Mouse (Mus musculus): Measurements from ENCODE around the gene Nkiras2.
"Not testable (repeated sequence)": the region's sequence is repeated elsewhere in the genome, so short reads cannot be mapped to it uniquely, and the experiment has no call there.

The Nkiras2 gene

DNA sequence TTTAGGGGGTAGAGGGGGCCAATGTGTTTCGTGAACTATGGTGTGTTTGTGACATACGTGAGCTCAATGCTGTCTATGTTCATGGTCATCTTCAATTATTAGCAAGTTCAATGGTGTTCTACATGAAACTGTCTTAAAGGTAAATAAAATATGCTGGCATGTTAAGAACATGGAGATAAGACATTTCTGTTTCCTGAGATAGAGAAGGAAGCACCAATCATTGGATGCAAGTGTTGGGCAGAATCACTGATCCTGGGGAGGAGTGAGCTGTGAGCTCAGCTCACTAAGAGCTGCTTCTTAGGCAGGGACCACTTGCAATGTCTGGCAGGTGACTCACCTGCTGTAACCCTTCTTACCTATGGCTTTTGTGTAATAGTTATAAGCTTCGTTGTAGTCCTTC is 17.7 kb upstream of the Nkiras2 start:
- no peak for DNase-seq (ENCODE audit: low spot score)

DNA sequence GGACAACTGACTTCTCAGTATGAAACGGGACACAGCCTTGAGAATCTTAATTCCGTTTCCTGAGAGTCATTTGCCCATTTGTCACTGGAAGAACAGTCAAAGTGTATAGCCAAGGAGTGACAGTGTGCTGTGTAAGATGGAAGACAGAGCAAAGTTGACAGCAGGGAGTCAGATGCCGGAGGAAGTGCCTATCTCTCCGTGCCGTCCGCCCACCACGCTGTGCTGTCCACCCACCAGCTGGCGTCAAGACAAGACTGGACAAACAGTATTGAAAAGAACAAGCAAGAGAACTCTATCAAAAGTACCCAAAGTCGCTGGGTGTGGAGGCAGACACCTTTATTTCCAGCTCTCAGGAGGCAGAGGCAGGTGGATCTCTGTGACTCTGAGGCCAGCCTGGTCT is 15.9 kb upstream of the Nkiras2 start:
- no peak for DNase-seq (ENCODE audit: low spot score)

DNA sequence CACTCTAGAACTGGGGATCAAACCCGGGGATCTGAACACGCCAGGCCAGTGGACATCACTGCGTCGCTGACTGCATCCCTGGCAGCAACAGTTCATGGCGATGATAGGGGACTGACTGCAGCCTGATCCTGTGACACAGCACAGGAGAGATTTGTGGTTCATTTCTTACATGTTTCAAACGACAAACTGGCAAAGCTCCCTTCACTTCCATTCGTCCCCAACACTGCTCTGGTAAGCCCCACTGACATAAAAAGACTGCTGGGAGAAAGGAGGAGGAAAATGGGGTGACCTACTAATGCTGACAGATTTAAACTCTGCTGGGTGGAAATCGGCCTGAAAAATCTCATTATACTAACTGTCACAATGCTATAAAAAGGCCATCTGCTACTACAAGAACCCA is 15.2 kb upstream of the Nkiras2 start:
- DNase-seq (ENCODE audit: low spot score) = no peak

DNA sequence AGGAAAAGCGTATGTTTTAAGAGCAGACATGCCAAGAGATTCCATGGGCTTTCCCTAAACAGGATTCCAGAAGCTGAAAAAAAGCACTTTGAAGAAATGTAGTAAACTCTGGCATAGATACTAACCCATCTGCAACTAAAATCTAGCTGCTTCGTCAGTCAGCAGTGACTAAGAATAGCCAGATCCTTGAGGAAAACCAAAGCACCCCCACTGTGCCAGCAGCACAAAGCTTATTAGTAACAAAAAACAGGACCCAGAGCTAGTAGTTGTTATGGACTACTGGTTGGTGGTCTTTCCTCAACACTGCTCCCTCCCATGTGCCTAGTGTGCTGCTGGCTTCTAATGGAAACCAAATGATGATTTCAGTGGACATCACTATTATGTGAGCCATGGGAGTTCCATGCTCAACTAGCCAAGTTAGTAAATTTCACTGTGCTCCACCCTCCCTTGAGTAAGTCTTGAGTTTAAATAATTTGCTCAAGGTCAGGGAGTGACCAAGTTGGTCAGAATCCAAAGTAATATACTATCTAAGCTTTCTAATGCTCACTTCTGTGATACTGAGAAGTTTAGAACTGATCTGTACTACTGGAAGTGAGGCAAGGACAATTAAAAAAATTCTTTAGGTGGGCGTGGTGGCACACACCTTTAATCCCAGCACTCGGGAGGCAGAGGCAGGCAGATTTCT is 14.6 kb upstream of the Nkiras2 start:
- DNase-seq (ENCODE audit: low spot score) = no peak

DNA sequence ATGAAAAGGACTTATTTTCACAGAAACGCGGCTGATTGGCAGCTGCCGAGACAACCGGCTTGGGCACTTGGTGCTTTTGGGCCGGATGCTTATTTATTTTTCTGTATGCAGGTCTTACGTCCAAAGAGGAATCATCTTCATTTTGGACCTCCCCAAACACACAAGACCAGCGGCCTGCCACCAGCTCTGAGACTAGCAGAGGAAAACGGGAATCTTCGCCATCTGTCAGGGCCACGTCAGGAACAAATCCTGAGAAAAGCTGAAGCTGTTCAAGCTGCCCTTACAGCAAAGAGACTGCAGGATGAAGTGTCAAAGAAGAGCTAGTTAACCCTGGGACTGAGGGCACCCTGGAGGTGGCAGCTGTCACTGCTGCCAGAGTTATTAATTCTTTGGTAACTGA is 13.6 kb upstream of the Nkiras2 start:
- peak; percentile 30 for DNase-seq (ENCODE audit: low spot score)

DNA sequence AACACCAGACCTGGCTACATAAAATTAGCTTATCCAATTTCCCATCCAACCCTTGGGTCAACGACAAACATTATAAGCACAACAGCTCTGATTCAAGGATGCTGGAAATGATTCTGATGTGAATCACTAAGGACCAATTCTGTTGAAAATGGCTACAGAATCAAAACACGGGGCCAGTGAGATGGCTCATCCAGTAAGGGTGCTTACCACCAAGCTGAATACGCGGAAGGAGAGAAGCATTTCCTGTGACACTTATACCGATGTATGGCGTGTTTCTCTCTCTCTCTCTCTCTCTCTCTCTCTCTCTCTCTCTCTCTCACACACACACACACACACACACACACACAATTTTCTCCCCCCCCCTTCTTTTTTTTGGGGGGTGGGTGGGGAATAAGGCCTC is 11.9 kb upstream of the Nkiras2 start:
- no peak for DNase-seq (ENCODE audit: low spot score)

DNA sequence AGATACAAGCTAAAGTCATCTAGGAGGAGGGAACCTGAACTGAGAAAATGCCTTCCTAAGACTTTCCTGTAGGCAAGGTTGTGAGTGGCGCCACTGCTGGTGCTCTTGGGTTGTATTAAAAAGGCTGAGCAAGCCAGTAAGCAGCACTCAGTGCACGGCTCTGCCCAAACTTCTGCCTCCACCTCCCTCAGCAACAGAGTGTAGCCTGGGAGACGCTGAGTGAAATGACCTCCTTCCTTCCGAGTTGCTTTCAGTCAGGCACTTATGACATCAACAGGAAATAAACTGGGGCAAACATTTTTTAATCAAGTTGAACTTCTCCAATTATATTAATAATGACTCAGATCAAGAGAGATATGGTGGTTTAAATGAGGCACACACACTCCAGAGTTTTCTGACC is 10.2 kb upstream of the Nkiras2 start:
- no peak for DNase-seq (ENCODE audit: low spot score)

DNA sequence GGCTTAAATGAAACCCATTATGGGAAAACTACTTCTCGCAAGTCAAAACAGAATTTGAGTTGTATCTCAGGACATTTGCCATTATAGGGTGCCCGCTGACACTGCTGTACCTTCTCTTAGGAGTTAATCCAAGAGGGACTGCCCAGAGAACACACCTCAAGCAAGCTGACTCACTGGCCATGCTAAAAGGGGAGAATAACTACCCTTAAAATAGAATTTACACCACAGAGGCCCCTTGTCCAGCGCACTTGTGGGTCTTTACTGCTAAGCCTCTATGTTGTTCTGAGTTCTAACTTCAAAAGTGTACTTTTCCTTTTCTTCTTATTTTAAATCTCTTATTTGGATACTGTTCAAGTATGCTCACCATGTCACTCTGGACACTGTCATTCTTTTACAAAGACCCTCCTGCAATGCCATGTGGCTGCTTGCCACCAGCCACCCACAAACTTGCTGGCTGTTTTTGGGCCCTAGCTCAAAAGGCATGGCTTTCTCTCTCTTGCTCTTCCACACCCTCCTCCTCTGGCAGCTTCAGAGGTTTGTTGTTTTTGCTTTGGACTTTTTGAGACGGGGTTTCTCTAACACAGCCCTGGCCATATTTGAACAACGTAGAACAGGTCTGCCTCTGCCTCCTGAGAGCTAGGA is 9.6 kb upstream of the Nkiras2 start:
- no peak for DNase-seq (ENCODE audit: low spot score)

DNA sequence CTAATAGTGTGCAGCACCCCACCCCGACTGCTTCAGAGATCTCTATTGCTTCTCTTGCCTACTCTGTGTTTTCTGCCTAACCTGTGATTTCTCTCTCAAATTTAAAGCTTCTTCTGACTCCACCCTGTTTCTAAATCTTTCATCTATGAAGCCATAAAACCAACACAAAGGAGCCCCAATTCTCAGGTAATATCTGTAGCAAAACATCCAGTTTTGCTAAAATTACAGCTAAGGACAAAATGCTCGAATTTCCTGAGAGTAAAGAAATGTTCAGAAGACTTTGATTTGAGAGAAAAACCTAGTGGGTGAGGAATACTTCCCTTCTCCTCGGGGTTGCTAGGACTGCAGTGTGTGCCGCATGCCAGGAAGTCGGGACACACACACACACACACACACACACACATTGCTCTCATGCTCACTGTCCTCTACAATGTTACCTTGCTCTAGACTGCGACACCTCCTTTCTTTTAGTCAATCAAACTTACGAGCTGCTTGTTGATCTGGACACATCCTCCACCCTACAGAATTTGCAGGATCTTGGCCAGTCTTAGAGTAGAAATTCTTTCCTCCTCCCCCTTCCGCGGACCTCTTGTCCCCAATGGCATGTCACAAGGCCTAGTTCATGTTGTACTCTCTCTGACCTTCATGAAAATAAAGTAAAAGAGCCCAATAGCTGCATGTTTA is 8.9 kb upstream of the Nkiras2 start:
- DNase-seq (ENCODE audit: low spot score) = no peak

DNA sequence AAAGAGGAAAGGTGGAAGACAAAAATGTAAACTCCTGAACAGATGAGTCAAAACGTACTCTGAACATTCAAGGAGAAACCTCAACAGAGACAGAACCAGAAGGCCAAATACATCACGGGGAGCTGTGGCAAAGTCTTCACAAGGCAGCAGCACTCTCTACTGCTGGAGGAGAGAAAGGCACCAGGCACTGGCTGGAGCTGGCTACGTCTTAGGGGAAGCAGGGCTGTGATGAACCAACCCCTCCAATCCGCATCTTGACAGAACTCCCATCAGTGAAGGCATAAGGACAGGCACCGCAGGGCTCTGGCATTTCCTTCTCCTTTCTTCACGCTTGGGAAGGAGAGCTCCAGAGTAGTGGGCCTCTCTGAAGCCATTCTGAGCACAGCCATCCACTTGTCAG is 7.4 kb upstream of the Nkiras2 start:
- no peak for DNase-seq (ENCODE audit: low spot score)

DNA sequence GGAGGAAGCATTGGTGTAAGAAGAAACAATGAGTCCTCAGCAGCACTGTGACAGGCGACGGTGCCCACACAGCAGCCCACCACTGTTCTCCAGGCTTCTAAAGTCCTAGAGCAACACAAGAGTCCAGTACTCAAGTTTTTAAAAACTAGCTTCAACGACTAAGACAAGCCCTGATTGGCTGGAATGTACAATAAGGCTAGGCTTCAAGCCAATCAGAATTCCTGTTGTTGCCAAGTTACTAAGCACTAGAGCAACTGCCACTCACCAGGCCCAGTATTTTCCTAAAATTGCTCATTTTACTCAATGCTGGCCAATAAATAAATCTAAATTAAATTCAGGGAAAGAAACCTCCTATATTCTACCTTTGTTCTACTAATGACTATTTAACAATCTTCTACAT is 5.8 kb upstream of the Nkiras2 start:
- DNase-seq (ENCODE audit: low spot score) = peak; percentile 49

DNA sequence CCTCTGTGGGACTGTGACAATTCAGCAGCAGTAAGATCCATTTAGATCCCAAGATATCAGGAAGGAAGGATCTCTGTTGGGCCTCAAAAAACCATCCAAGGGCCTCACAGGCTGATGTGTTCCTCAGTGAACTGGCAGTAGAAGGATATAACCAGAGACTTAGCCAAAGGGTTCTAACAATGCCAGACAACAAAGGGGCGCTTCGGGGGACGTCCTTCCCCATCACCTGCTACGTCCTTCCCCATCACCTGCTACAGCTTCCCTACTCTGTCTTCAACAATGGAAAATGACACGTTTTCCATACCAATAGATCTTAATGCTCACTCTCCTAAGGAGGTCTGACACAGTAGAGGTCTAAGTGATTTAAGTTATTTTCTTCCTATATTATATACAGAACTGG is 2.7 kb upstream of the Nkiras2 start:
- no peak for DNase-seq (ENCODE audit: low spot score)

DNA sequence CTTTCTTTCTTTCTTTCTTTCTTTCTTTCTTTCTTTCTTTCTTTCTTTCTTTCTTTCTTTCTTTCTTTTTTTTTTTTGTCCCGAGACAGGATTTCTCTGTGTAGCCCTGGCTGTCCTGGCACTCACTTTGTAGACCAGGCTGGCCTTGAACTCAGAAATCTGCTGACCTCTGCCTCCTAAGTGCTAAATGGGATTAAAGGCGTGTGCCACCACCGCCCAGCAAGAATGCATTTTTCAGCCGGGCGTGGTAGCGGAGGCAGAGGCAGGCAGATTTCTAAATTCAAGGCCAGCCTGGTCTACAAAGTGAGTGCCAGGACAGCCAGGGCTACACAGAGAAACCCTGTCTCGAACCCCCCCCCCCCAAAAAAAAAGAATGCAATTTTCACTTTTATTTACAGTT is 2.2 kb upstream of the Nkiras2 start:
- not testable (repeated sequence) for DNase-seq (ENCODE audit: low spot score)

DNA sequence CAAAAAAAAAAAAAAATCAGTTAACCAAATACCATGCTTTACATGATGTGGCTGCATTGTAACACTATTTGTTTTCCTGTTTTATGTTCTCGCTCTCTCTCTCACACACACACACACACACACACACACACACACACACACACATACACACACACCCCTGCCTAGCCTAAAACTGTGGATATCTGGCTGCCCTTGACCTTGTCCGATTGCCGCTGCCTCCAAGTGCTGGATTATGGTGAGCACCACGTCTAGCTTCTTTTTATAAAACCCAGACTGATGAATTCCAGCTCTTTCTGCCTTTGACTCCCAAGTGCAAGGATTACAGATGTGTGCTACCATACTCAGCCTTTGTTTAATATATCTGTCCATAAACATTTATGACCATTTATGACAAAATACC is 1.6 kb upstream of the Nkiras2 start:
- no peak for DNase-seq (ENCODE audit: low spot score)

DNA sequence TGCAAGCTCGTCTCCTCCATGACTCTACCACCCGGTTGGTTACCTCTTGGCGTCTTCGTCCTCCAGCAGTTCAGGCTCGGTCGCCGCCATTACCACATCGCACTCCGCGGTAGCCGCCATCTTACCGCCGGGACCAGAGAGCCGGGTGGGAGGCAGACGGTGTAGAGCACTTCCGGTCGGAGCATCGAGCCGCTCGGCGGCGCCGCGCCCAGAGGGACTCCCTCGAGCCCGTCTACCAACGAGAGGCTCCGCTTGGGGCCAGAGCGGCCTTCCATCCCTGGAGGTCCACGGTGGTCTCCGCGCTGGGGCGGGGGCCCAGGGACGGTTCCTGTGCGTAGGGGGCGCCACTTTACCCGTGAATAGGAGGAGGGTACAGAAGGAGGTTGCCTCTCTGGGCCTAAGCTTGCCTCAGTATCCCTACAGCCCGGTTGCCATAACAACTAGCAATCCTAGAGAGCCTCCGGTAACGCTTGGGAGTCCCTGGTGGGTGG is 486 bp downstream of the Nkiras2 start:
- DNase-seq (ENCODE audit: low spot score) = peak; percentile 99

DNA sequence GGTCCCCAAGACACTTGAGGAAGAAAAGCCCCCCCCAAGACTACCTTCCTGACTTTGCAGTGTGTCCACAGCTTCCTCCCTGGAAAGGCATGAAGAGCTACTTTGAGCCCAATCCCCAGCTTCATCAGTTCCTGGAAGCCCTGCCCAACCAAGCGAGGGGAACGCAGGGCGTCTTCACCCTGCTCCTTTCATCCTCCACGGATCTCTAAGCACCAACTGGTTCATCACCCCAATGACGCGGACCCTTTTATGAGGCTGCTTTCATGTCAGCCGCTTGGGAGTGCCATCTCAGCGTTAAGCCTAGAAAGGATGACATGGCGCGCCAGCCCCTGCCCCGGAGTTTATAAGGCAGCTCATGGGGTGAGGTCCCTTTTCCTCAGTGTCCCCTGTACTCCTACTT is 938 bp downstream of the Nkiras2 start, which contains the start of gene Dnajc7:
TSS of gene Dnajc7 (minus strand) at position 187 of the 400 bp plus-strand sequence.
- DNase-seq (ENCODE audit: low spot score) = no peak

DNA sequence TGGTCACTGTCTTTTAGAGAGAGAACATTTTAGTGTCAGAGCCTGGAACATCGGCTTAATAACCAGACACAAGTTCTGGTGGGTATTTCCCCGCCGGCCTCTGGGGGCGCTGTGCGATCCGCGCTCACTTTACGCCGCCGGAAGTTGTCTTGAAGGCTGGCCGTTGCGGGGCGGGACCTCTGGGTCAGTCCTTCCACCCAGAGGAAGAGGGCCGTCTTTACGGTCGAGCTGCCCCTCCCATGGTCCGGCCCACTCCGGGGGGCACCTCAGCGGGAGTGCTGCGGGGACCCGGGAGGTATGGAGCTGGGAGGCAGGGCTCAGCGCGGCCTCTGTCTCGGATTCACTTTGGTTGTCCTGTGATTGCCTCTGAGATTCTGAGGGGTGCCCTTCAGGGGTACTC is 3.7 kb downstream of the Nkiras2 start:
- DNase-seq (ENCODE audit: low spot score) = peak; percentile 98

DNA sequence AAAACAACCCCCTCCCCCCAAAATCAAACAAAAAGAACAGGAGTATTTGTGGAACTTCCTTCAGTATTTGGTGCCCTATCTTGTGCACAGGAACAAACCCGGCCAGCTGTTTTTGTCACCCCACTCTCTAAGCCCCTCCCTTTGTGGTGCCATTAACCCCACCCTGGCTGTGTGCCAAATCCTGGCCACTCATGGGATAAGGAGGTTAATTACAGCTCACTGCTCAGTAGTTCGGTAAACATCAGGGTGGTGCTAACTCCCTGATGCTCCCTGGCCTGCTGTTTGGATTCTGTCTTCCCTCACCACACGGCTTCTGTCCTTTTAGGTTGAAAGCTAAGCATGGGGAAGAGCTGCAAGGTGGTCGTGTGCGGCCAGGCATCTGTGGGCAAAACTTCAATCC is 4.8 kb downstream of the Nkiras2 start:
- DNase-seq (ENCODE audit: low spot score) = peak; percentile 59

DNA sequence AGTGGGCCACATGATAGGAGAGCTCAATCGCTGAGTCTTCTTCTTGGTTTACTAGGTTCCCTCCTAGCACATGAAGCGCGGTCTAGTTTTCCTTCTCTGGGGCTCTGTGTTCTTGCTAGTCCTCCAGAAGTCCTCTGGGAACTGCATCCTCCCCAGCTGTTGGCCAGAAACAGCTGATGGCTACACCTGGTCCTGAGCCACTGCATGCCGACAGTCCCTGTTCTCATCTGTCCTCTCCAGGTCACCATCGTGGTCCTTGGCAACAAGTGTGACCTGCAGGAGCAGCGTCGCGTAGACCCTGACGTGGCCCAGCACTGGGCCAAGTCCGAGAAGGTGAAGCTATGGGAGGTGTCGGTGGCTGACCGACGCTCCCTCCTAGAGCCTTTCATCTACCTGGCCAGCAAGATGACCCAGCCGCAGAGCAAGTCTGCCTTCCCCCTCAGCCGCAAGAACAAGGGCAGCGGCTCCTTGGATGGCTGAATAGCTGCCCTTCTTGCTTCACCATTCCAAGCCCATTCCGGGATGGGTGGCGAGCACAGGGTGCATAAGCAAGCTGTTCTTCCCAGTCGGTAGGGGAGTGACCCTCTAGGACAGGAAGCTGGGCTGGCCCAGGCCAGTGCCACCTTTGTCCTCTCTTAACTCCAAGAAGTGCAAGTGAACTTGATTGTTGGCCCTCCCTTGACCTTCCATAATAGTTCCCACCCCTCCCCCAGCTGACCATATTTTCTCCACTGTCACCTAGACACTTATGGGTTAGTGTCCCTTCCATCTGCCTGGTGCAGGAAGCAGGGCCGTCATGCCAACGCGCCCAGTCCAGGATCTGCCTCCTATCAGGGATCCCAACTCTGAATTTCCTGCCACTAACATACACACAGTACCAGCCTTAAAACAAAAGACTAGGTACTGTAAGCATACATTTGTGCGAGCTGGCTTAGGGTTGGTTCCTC is 7.0 kb downstream of the Nkiras2 start:
- no peak for DNase-seq (ENCODE audit: low spot score)

DNA sequence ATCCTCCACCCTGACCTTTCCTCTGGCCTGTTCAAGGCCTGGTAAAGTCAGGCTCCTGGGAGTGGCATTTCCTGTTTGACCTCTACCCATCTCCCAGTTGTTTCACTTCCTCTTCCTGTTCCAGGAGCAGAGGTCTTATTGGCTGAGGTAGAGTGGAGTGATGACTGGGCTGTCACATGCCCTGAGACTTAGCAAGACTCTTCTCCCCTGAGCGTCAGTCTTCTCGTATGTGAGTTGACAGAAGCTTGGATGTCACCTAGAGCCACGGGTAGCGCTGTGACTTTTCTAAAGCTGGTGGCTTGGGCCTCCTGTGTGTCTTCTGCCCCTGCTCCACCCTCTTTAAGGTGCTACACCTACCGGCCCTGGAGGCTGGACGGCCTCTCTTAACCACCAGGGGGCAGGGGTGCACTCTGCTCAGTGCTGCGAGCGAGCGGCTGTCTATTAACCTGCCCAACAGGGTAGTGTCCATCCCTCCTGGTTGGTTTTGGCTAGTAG is 7.7 kb downstream of the Nkiras2 start:
- peak; percentile 82 for DNase-seq (ENCODE audit: low spot score)

DNA sequence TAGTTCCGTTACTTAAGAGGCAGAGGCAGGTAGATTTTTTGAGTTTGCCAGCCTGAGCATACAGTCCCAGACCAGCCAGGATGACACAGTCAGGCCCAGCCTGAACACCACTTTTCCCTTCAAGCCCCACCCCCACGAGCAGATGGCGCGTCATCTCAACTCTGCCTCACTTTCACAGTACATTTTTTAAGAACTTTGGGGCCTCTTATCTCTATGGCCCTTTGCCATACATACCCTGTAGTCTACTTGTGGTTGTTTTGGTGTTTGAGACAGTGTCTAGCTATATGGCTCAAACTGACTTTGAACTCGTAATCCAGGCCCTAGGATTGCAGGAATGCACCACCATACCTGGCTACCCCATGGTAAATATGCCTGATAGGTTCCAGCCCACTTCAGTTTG is 9.0 kb downstream of the Nkiras2 start:
- DNase-seq (ENCODE audit: low spot score) = no peak

DNA sequence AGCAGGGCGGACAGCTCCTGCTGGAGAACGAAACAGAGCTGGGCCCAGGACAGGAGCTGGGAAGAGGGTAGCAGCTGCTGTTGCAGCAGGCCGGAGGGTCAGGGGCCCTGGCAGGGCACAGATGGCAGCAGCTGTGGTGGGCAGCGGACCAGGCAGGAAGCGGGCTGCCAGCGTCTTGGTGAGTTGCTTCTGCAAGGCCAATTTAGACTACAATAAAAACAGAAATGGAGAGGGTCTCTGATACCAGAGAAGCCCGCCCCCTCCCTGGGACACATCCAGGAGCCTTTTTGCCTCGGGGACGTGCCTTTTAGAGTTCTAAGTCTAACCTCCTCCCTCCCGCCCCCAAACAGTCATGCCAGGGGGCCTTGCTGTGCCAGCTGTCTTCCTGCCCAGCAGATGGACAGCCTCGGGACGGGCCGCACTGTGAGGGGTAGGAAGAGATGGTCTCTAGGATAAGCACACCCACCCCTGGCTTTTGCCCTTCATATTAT is 9.9 kb downstream of the Nkiras2 start:
- DNase-seq (ENCODE audit: low spot score) = no peak
